Mouse (Mus musculus) limb, embryonic 13.5 days (tissue): ENCODE data around the gene Pip5kl1. TPM values are rescaled to one million over a fixed set of nuclear protein-coding genes. Genes with fewer than 3 reads are reported as not detected.

Source experiments
- ATAC-seq: fragments of 200-750 bp; cut with Nextera tagmentation; 2 replicates; pipeline ENCODE4 v1.8.0; 2017; ENCODE audit warnings: low read depth, moderate number of reproducible peaks, moderate TSS enrichment; ENCODE audit not compliant: low FRiP score
- H3K27ac ChIP-seq: fragments of 300-500 bp; sonication (generic); 2 replicates; pipeline ENCODE4 v1.5.1; 2015; ENCODE audit warnings: inconsistent platforms, mild to moderate bottlenecking, moderate library complexity
- H3K27me3 ChIP-seq: fragments of 300-500 bp; sonication (generic); 2 replicates; pipeline ENCODE4 v1.6.1; 2015; ENCODE audit warnings: mild to moderate bottlenecking, inconsistent platforms
- H3K36me3 ChIP-seq: fragments of 300-500 bp; sonication (generic); 2 replicates; pipeline ENCODE4 v1.6.1; 2015; ENCODE audit warnings: inconsistent platforms, mild to moderate bottlenecking, moderate library complexity
- H3K4me1 ChIP-seq: fragments of 300-500 bp; sonication (generic); 2 replicates; pipeline ENCODE4 v1.6.1; 2015; ENCODE audit warnings: inconsistent platforms
- H3K4me2 ChIP-seq: fragments of 300-500 bp; sonication (generic); replicated peaks from 2 replicates; pipeline ENCODE4 v1.6.1; 2015; ENCODE audit warnings: inconsistent platforms, mild to moderate bottlenecking, moderate library complexity
- H3K4me3 ChIP-seq: fragments of 300-500 bp; sonication (generic); 2 replicates; pipeline ENCODE4 v1.5.1; 2015; ENCODE audit warnings: moderate library complexity, mild to moderate bottlenecking, inconsistent platforms
- H3K9ac ChIP-seq: fragments of 300-500 bp; sonication (generic); 2 replicates; pipeline ENCODE4 v1.6.1; 2015; ENCODE audit warnings: mild to moderate bottlenecking, inconsistent platforms
- H3K9me3 ChIP-seq: fragments of 300-500 bp; sonication (generic); 2 replicates; pipeline ENCODE4 v1.6.1; 2016; ENCODE audit warnings: inconsistent platforms
- WGBS: fragments of 180-500 bp; shearing (Covaris S2); methylation state at CpG from one replicate; pipeline ENCODE4 v1.1.7; 2015; 5-methylcytosine and 5-hydroxymethylcytosine counted together
- polyA plus RNA-seq: library from polyadenylated mRNA; unstranded; fragments of >200 nt; fragmentation: Nextera tagmentation; extraction: Ambion mirVana; gene quantifications from 2 replicates; pipeline ENCODE4 v1.2.1, GENCODE M21; 2015

The Pip5kl1 gene
- polyA plus RNA-seq, 1 experiment from 2014 or later = 1.8 TPM

DNA sequence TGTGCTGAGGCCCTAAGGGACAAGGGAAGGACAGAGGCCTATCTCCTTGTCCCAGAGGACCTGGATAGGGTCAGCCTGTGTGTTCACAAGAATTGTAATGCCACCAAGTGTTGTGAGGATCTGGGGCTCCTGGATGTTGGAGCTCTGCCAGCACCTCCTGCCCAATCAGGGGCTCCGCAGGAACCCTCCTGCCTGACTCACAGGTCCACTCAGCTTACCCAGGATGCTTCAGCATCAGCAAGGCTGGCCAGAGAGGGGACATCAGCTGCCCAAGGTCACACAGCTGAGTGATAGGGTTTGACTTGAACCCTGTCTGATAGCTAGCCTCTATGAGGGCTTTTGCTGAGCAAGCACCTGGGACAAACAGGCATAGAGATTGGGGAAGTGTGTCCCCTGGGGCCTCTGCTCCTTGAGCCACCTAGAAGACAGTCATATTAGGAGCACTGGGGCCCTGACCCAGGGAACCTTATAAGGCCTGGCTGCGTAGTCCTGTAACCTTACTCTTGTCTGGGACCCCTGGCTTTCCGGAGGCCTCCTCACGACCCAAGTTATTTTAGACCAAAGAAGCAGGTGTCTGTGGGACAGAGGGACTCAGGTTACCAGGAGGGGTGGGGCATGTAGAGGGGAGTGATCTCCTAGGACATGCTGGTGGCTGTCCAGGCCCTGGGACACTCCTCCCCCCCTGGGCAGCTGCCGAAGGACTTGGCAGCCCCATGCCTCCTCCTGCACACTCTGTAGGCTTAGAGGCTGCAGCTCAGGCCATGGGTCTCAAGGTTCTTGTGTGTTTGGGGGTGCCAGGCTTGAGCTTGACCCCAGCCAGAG is 51.5 kb downstream of the Pip5kl1 start:
- H3K27me3 ChIP-seq = no peaks in the 10 kb centered on the region
- peak overlapping the region; percentile 59 for H3K9ac ChIP-seq
- no peaks in the 10 kb centered on the region for H3K9me3 ChIP-seq
- H3K36me3 ChIP-seq = no peaks in the 10 kb centered on the region
- 34% methylated on average over 5 of the region's 5 CpGs for WGBS
- H3K4me2 ChIP-seq = peak overlapping the region; percentile 62
- peak overlapping the region; percentile 32 for H3K4me3 ChIP-seq
- H3K27ac ChIP-seq = peak overlapping the region; percentile 81
- ATAC-seq = peak; percentile 9; the same call in 1 of the 2 replicates
- H3K4me1 ChIP-seq = peaks cover 68% of the 10 kb centered on the region

- Histone ChIP-seq H3K36me3 (no peaks in the 10 kb centered on the region), H3K27me3 (no peaks in the 10 kb centered on the region), H3K9ac (no peak overlapping the region), H3K9me3 (no peaks in the 10 kb centered on the region), H3K4me2 (no peak overlapping the region), H3K4me3 (no peak overlapping the region), H3K4me1 (peaks cover 55% of the 10 kb centered on the region), H3K27ac (peak overlapping the region; percentile 6; the same call in 1 of the 2 replicates)
- 56% methylated on average over 20 of the region's 20 CpGs for WGBS
- ATAC-seq = no peak
Observed at GRCm38 (mm10) chr2:32627266-32628043, 52.9 kb downstream of the Pip5kl1 start.

DNA sequence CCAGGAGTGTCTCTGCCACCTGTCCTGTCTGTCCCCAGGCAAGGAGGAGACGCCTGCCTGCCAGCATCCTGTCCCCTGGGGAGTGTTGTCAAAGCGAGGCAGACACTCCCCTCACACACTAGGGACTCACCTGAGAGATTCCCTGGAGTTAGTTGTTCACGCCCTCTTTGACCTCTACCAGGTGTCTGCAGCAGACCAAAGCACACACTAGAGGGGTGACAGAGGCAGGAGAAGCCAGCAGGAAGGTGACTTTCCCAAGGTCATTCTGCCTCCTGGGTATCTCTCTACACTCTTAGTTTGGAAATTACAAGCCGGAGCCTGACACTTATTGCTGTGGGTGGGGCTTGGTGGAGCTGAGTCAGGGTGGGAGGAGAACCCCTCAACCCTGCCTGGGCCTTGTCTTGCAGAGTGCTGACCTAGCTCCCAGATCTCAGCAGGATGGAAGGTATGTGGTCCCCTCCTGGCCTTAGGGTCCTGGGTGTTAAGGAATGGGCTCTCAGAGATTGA is 53.5 kb downstream of the Pip5kl1 start:
- Histone ChIP-seq H3K9ac (no peak overlapping the region; the same call in 1 of the 2 replicates), H3K4me3 (no peak overlapping the region), H3K4me2 (peak overlapping the region; percentile 22; the same call in 1 of the 2 replicates), H3K27ac (peak overlapping the region; percentile 52; the same call in 1 of the 2 replicates), H3K9me3 (no peaks in the 10 kb centered on the region), H3K36me3 (no peaks in the 10 kb centered on the region), H3K27me3 (no peaks in the 10 kb centered on the region), H3K4me1 (peaks cover 55% of the 10 kb centered on the region)
- WGBS = 51% methylated on average over 4 of the region's 4 CpGs
- ATAC-seq = no peak

GRCm38 (mm10) chr2:32628729-32629128 is 54.1 kb downstream of the Pip5kl1 start:
- H3K27me3 ChIP-seq = no peaks in the 10 kb centered on the region

GRCm38 (mm10) chr2:32629276-32629976 is 54.8 kb downstream of the Pip5kl1 start:
- WGBS = 44% methylated on average over 9 of the region's 9 CpGs
- no peak for ATAC-seq
- H3K27ac ChIP-seq = peak overlapping the region; percentile 52; the same call in 1 of the 2 replicates
- H3K9me3 ChIP-seq = no peaks in the 10 kb centered on the region
- no peaks in the 10 kb centered on the region for H3K27me3 ChIP-seq
- peak overlapping the region; percentile 22; the same call in 1 of the 2 replicates for H3K4me2 ChIP-seq
- H3K9ac ChIP-seq = 0 out of 2 replicates have a peak overlapping the region, but pooled peaks have one; percentile 19
- H3K4me1 ChIP-seq = peaks cover 52% of the 10 kb centered on the region
- H3K4me3 ChIP-seq = no peak overlapping the region
- H3K36me3 ChIP-seq = no peaks in the 10 kb centered on the region

More at GRCm38 (mm10) chr2:32628729-32629128, 54.1 kb downstream of the Pip5kl1 start:
- Histone ChIP-seq H3K36me3 (no peaks in the 10 kb centered on the region), H3K4me1 (peaks cover 55% of the 10 kb centered on the region), H3K4me3 (no peak overlapping the region), H3K9me3 (no peaks in the 10 kb centered on the region), H3K4me2 (peak overlapping the region; percentile 22), H3K27ac (peak overlapping the region; percentile 52; the same call in 1 of the 2 replicates), H3K9ac (peak overlapping the region; percentile 19; the same call in 1 of the 2 replicates)
- ATAC-seq = no peak
- 31% methylated on average over 5 of the region's 5 CpGs for WGBS

- WGBS = 82% methylated on average over 7 of the region's 9 CpGs
- H3K4me3 ChIP-seq = no peak overlapping the region
- no peak overlapping the region for H3K4me2 ChIP-seq
- H3K9ac ChIP-seq = no peak overlapping the region
- no peaks in the 10 kb centered on the region for H3K9me3 ChIP-seq
- H3K27me3 ChIP-seq = no peaks in the 10 kb centered on the region
- no peak for ATAC-seq
- no peak overlapping the region for H3K27ac ChIP-seq
- no peaks in the 10 kb centered on the region for H3K36me3 ChIP-seq
- peaks cover 46% of the 10 kb centered on the region for H3K4me1 ChIP-seq
Observed at GRCm38 (mm10) chr2:32630036-32630435, 55.4 kb downstream of the Pip5kl1 start.

DNA sequence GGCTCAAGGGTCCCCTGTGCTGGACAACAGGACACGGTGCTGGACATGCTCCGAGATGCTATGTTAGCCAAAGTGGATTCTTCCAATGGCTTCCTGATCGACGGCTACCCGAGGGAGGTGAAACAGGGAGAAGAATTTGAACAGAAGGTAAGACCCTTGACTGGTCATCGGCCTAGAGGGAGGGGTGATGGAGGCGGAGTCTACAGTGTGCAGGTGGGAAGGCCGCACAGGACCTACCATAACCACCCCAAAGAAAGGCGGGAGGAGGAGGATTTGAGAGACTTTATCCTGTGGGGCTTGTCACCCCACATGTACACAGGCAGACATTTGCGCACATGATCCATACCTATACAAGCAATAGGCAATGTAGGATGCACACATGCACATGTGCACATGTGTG is 56.4 kb downstream of the Pip5kl1 start:
- Histone ChIP-seq H3K4me3 (no peak overlapping the region), H3K4me1 (peaks cover 36% of the 10 kb centered on the region), H3K4me2 (no peak overlapping the region), H3K36me3 (no peaks in the 10 kb centered on the region), H3K9ac (no peak overlapping the region), H3K9me3 (no peaks in the 10 kb centered on the region), H3K27ac (no peak overlapping the region), H3K27me3 (no peaks in the 10 kb centered on the region)
- ATAC-seq = no peak
- 87% methylated on average over 10 of the region's 10 CpGs for WGBS

- Histone ChIP-seq H3K9ac (no peak overlapping the region), H3K27ac (peak overlapping the region; percentile 15; the same call in 1 of the 2 replicates), H3K27me3 (no peaks in the 10 kb centered on the region), H3K4me2 (no peak overlapping the region), H3K4me1 (peaks cover 28% of the 10 kb centered on the region), H3K36me3 (no peaks in the 10 kb centered on the region), H3K9me3 (no peaks in the 10 kb centered on the region), H3K4me3 (no peak overlapping the region)
- ATAC-seq = 0 out of 2 replicates have a peak, but pooled peaks have one; percentile 39
- WGBS = 56% methylated on average over 7 of the region's 7 CpGs
Observed at GRCm38 (mm10) chr2:32631737-32632394, 57.3 kb downstream of the Pip5kl1 start.

Other genes starting within 250 kb of the Pip5kl1 start
- gene Ciz1, start 222.5 kb upstream of the Pip5kl1 start, polyA plus RNA-seq = 49.8 and 54.9 TPM in 2 replicates
- gene Dnm1, start 221.5 kb upstream of the Pip5kl1 start, polyA plus RNA-seq = 32.4 and 32.5 TPM in 2 replicates
- gene 1110008P14Rik, start 192.9 kb upstream of the Pip5kl1 start, polyA plus RNA-seq = 45.8 and 48.7 TPM in 2 replicates
- 0.27 and 0.36 TPM in 2 replicates for gene Lcn2, start 186.5 kb upstream of the Pip5kl1 start, polyA plus RNA-seq
- gene Ptges2, start 178.9 kb upstream of the Pip5kl1 start, polyA plus RNA-seq = 29.8 and 30.1 TPM in 2 replicates
- 5.7 and 5.9 TPM in 2 replicates for gene Naif1, start 124.3 kb upstream of the Pip5kl1 start, polyA plus RNA-seq
- gene Slc25a25, start 123.4 kb upstream of the Pip5kl1 start, polyA plus RNA-seq = 22.8 and 22.9 TPM in 2 replicates
- gene Fam102a, start 39.5 kb upstream of the Pip5kl1 start, polyA plus RNA-seq = 10.4 and 10.9 TPM in 2 replicates
- 111 and 118 TPM in 2 replicates for gene Dpm2, start 3.9 kb upstream of the Pip5kl1 start, polyA plus RNA-seq
- gene 9430097D07Rik, start 887 bp downstream of the Pip5kl1 start, polyA plus RNA-seq = 0.19 and 0.23 TPM in 2 replicates
- 37.2 and 39.5 TPM in 2 replicates for gene St6galnac4, start 12.3 kb downstream of the Pip5kl1 start, polyA plus RNA-seq
- gene St6galnac6, start 24.9 kb downstream of the Pip5kl1 start, polyA plus RNA-seq = 29.5 and 29.7 TPM in 2 replicates
- 42.0 and 49.8 TPM in 2 replicates for gene Ak1, start 47.0 kb downstream of the Pip5kl1 start, polyA plus RNA-seq
- 43.5 and 45.6 TPM in 2 replicates for gene Eng, start 71.8 kb downstream of the Pip5kl1 start, polyA plus RNA-seq
- gene Fpgs, start 129.3 kb downstream of the Pip5kl1 start, polyA plus RNA-seq = 34.3 and 35.4 TPM in 2 replicates
- 106 and 112 TPM in 2 replicates for gene Cdk9, start 138.3 kb downstream of the Pip5kl1 start, polyA plus RNA-seq
- gene Sh2d3c, start 146.3 kb downstream of the Pip5kl1 start, polyA plus RNA-seq = 21.2 and 22.9 TPM in 2 replicates
- 0.51 TPM in 1 of 2 replicates, not detected in the other for gene 6330409D20Rik, start 166.2 kb downstream of the Pip5kl1 start, polyA plus RNA-seq
- 72.7 and 74.5 TPM in 2 replicates for gene Tor2a, start 182.4 kb downstream of the Pip5kl1 start, polyA plus RNA-seq
- 0.37 and 0.61 TPM in 2 replicates for gene Ttc16, start 200.8 kb downstream of the Pip5kl1 start, polyA plus RNA-seq
- 5.2 and 6.7 TPM in 2 replicates for gene Ptrh1, start 201.0 kb downstream of the Pip5kl1 start, polyA plus RNA-seq
- 1.3 TPM in 2 replicates for gene Cfap157, start 209.6 kb downstream of the Pip5kl1 start, polyA plus RNA-seq